Mouse (Mus musculus): ENCODE measurements around the gene Plcd3.

The Plcd3 gene

GRCm38 (mm10) chr11:103117591-103118009 is 16.1 kb upstream of the Plcd3 start:
- no peak for DNase-seq (ENCODE audit: low read depth, low spot score)

DNA sequence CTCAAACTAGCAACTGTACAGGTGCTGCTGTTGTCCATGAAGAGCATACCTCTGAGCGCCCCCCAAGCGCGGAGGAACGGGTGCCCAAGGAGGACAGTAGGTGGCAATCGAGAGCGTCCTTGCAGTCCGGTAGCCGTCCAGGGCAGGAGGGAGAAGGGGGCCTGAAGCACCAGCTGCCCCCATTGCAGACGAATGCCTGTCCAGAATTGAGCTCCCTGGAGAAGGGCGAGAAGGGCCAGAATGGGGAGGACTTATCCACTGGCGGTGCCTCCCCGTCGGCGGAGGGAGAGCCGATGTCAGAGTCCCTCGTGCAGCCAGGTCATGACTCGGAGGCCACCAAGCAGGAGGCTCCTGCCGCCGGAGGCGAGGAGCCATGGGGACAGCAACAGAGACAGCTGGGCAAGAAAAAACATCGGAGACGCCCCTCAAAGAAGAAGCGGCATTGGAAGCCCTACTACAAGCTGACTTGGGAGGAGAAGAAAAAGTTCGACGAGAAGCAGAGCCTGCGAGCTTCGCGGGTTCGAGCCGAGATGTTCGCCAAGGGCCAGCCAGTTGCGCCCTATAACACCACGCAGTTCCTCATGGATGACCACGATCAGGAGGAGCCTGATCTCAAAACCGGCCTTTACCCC is 15.6 kb upstream of the Plcd3 start:
- no peak for DNase-seq (ENCODE audit: low read depth, low spot score)

DNA sequence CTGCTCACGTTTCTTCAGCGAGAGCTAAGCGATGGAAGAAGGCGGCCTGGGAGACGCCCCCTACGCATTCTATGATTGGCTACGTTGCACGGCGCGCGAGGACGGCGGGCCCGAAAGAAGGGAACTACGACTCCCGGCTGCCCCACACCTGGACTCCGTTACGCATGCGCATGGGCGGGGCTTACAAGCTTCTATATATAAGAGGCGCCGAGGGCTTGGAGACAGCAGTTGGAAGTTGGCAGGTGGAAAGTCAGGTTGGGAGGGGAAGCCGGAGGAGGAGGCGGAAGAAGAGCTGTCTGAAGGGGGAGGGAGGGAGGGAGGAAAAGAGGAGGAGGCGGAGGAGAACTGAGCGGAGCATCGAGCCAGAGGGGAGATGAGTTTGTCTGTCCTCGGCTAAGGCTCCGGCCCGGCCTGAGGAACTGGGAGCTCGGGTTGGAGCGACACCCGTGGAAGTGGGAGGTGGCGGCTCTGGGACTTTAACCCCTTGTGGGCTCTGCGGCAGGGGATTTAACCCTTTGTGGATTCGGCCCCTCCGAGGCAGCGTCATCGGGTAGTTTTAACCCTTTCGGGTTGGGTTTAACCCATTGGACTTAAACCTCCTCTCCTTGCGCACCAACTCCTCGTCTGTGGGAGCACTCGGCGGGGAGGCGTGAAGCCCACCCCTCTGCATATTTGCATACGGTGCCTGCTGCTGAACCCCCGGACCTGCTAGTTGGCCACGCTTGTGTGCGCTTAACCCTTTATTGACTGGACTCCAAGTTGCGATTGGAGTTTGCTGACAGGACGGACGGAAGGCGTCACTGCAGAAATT is 14.8 kb upstream of the Plcd3 start, which contains the start of gene Hexim1:
TSS of gene Hexim1 (plus strand) at position 224 of the 811 bp plus-strand sequence.
- DNase-seq (ENCODE audit: low read depth, low spot score) = peak; percentile 100

- DNase-seq (ENCODE audit: low read depth, low spot score) = peak; percentile 84
These were observed 13.9 kb upstream of the Plcd3 start for GRCm38 (mm10) chr11:103115163-103116007.

GRCm38 (mm10) chr11:103114270-103114943 is 12.9 kb upstream of the Plcd3 start:
- DNase-seq (ENCODE audit: low read depth, low spot score) = no peak

GRCm38 (mm10) chr11:103113771-103114170 is 12.3 kb upstream of the Plcd3 start:
- DNase-seq (ENCODE audit: low read depth, low spot score) = no peak

DNA sequence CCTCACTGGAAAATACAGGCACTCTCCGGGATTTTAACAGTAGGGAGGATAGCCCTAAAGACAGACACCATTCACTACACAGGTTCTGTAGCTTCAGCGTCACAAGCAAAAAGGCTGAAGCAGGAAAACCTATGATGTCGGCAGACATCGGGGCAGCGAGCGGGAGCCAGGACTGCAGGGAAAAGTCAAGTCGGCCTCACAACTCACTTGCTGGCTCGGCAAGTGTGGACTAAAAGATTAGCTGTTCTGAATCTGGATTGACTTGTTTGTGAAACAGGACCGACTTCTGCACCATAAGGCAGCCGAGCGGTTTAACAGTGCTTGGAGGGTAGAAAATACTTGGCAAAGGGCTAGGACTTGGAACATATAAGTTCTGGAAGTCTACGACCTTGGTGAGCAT is 11.5 kb upstream of the Plcd3 start:
- no peak for DNase-seq (ENCODE audit: low read depth, low spot score)

- no peak for DNase-seq (ENCODE audit: low read depth, low spot score)
These were observed 11.1 kb upstream of the Plcd3 start for GRCm38 (mm10) chr11:103112552-103112912.

- no peak for DNase-seq (ENCODE audit: low read depth, low spot score)
These were observed 10.6 kb upstream of the Plcd3 start for GRCm38 (mm10) chr11:103111881-103112551.

DNA sequence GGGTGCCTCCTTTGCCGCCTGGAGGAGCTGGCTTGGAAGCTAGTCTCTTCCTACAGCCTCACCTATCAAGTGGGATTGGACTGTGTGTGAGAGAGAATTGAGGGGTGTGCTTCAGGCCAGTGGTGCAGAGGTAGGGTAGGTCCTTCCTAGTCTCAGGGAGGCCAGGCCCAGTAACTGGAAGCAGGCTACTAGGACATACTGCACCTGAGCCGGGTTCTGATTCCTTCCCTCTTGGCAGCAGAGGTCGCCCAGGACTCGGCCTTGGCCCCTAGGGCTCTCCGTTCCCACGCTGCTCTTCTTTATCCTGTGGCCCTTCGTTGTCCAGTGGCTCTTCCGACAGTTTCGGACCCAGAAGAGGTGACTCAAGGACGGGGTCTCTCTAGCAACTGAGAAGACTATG is 9.8 kb upstream of the Plcd3 start:
- no peak for DNase-seq (ENCODE audit: low read depth, low spot score)

DNA sequence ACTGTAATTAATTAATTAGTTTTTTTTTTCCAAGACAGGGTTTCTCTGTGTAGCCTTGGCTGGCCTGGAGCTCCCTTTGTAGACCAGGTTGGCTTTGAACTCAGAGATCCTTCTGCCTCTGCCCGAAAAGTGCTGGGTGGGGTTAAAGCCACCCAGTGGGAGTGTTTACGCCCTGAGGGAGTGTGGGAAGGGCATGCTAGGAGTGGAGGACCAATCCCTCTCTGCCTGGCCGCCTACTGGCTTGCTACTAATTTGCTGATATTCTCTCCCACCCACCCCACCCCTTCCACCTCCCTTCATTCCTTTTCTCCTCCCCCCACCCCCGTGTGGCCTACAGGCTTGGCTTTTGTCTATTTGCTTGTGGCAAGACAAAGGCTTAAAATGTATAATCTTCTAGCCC is 4.9 kb upstream of the Plcd3 start:
- DNase-seq (ENCODE audit: low read depth, low spot score) = no peak

DNA sequence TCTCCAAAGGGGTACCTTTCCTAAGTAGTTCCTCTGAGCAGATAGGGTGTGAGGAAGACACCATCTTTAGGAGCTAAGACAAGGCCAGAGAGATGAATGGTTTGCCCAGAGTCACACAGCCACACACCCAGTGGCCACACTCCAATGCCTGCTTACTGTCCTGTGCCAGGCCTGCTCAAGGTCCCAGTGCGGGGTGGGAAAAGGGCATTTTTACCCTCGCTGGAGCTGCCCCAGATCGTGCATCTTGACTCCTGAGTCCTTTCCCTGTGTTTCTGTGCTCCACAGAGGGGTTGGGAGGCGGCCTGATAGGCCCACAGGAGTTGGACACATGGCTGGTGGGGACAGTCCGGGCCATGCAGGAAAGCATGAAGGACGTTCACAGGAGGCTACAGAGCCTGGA is 4.4 kb upstream of the Plcd3 start:
- DNase-seq (ENCODE audit: low read depth, low spot score) = no peak

GRCm38 (mm10) chr11:103105180-103105725 is 3.8 kb upstream of the Plcd3 start:
- DNase-seq (ENCODE audit: low read depth, low spot score) = no peak

DNA sequence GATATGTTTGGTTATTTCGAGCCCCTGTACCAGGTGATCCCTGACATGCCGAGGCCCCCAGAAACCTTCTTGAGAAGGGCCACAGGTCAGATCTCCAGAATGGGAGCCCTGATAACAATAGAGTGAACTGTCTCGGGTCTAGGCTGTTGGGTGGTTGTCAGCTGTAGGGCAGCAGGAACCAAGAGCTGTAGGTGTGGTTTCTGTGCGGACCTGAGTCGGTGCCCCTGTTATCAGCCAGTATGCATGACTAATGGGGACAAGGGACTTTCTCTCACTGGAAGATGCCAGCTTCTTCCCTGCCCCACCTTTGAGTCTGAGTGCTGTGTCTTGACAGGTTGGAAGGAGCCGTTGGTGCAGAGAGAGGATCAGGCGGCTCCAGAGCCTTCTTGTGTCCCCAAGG is 3.0 kb upstream of the Plcd3 start:
- no peak for DNase-seq (ENCODE audit: low read depth, low spot score)

DNA sequence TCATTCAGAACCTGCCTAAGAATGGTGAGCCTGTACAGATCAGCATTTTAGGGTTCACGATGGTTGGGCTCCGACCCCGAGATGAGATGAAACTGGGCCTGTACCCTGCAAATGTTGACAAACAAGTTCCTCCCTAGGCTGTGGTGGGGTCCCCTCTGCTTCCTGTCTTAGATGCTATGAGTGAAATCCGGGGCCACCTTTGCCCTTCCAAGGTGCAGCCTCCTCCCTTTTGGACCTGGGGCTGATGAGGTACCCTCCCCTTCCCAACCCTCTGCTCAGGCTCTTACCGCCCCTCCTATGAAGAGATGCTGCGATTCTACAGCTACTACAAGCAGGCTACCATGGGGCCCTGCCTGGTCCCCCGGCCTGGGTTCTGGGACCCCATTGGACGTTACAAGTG is 2.2 kb upstream of the Plcd3 start:
- DNase-seq (ENCODE audit: low read depth, low spot score) = no peak

DNA sequence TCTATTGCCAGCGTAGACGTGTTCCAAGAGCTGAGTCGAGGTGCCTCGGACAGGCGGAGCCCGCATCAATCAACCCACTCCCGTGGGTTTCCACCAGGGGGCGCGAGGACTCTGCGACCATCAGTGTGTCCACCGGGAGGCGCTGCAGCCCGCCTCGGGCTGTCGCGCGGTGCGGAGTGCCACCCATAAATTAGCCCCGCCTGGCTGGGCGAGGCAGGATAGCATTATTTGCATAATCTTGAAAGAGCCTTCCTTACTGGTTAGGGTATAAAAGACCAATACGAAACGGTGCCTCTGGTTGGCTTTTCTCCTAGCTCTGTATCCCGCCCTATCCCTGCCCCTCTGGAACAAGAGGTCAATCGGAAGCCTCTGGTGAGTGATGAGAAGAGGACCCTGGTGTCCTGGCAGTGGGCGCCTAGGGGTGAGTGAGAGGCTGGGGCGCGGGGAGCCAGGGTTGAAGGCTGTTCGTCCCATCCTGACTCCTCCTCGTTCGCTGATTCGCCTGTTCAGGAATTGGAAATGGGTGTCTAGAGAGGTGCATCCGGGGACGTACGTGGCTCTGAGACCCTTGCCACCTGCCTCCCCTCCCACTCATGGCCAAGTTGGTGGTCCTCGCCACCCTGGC is 1.4 kb upstream of the Plcd3 start:
- DNase-seq (ENCODE audit: low read depth, low spot score) = peak; percentile 77

- no peak for DNase-seq (ENCODE audit: low read depth, low spot score)
These were observed 526 bp upstream of the Plcd3 start for GRCm38 (mm10) chr11:103101866-103102501.

- no peak for DNase-seq (ENCODE audit: low read depth, low spot score)
These were observed 1.1 kb downstream of the Plcd3 start for GRCm38 (mm10) chr11:103100361-103100760.

- DNase-seq (ENCODE audit: low read depth, low spot score) = no peak
These were observed 2.0 kb downstream of the Plcd3 start for GRCm38 (mm10) chr11:103099352-103099940.

Data from brain, embryonic 18.5 days (tissue).